Mouse (Mus musculus) liver, embryonic 15.5 days (tissue): ENCODE data around the gene Zgrf1. TPM values are rescaled to one million over a fixed set of nuclear protein-coding genes. Genes with fewer than 3 reads are reported as not detected.
A peak's percentile ranks its signal among the peaks of the same experiment; 100 is the strongest.

ENCODE experiments used
- ATAC-seq: fragments of 200-750 bp; cut with Nextera tagmentation; 2 replicates; pipeline ENCODE4 v1.8.0; 2017; ENCODE audit warnings: moderate number of reproducible peaks, mild to moderate bottlenecking, moderate library complexity; ENCODE audit not compliant: insufficient read depth
- H3K27ac ChIP-seq: fragments of 300-500 bp; sonication (generic); replicated peaks from 2 replicates; pipeline ENCODE4 v1.5.1; 2015; ENCODE audit warnings: mild to moderate bottlenecking, inconsistent platforms
- H3K27me3 ChIP-seq: fragments of 300-500 bp; sonication (generic); 2 replicates; pipeline ENCODE4 v1.6.1; 2015; ENCODE audit warnings: mild to moderate bottlenecking, inconsistent platforms
- H3K36me3 ChIP-seq: fragments of 300-500 bp; sonication (generic); replicated peaks from 2 replicates; pipeline ENCODE4 v1.6.1; 2015; ENCODE audit warnings: moderate library complexity, mild to moderate bottlenecking, inconsistent platforms
- H3K4me1 ChIP-seq: fragments of 300-500 bp; sonication (generic); replicated peaks from 2 replicates; pipeline ENCODE4 v1.6.1; 2015; ENCODE audit warnings: inconsistent platforms
- H3K4me2 ChIP-seq: fragments of 300-500 bp; sonication (generic); 2 replicates; pipeline ENCODE4 v1.6.1; 2015; ENCODE audit warnings: moderate library complexity, mild to moderate bottlenecking, inconsistent platforms
- H3K4me3 ChIP-seq: fragments of 300-500 bp; sonication (generic); replicated peaks from 2 replicates; pipeline ENCODE4 v1.5.1; 2015; ENCODE audit warnings: mild to moderate bottlenecking, inconsistent platforms
- H3K9ac ChIP-seq: fragments of 300-500 bp; sonication (generic); 2 replicates; pipeline ENCODE4 v1.6.1; 2015; ENCODE audit warnings: moderate library complexity, mild to moderate bottlenecking, inconsistent platforms
- H3K9me3 ChIP-seq: fragments of 300-500 bp; sonication (generic); replicated peaks from 2 replicates; pipeline ENCODE4 v1.6.1; 2016; ENCODE audit warnings: inconsistent platforms
- WGBS: fragments of 180-500 bp; shearing (Covaris S2); methylation state at CpG from one replicate; pipeline ENCODE4 v1.1.7; 2015; ENCODE audit warnings: mixed read lengths; ENCODE audit not compliant: insufficient replicate concordance; 5-methylcytosine and 5-hydroxymethylcytosine counted together
- polyA plus RNA-seq: library from polyadenylated mRNA; unstranded; fragments of >200 nt; fragmentation: Nextera tagmentation; extraction: Ambion mirVana; gene quantifications from 2 replicates; pipeline ENCODE4 v1.2.1, GENCODE M21; 2015

Zgrf1 gene
- 3.8 and 4.3 TPM in 2 replicates for polyA plus RNA-seq

GRCm38 (mm10) chr3:127552973-127553719 lies at the start of gene Zgrf1, which contains the start of gene Larp7:
TSS of gene Zgrf1 (plus strand) at chr3:127553489.
TSS of gene Larp7 (minus strand) at chr3:127553349.
- Histone ChIP-seq H3K9me3 (no peaks in the 10 kb centered on the region), H3K36me3 (peaks cover 28% of the 10 kb centered on the region), H3K9ac (peak within 1 kb of the TSS; percentile 80), H3K4me1 (peaks cover 26% of the 10 kb centered on the region), H3K27me3 (no peaks in the 10 kb centered on the region), H3K4me3 (peak within 1 kb of the TSS; percentile 74), H3K27ac (peak within 1 kb of the TSS; percentile 94), H3K4me2 (peak within 1 kb of the TSS; percentile 69)
- under 1% methylated on average over 73 of the region's 73 CpGs for WGBS
- ATAC-seq, result peak; percentile 98

- peaks cover 3% of the 10 kb centered on the region; the same call in 1 of the 2 replicates for H3K4me1 ChIP-seq
- peak overlapping the region; percentile 3; the same call in 1 of the 2 replicates for H3K4me2 ChIP-seq
- H3K27ac ChIP-seq, result no peak overlapping the region
- H3K9me3 ChIP-seq, result no peaks in the 10 kb centered on the region
- no peak overlapping the region for H3K9ac ChIP-seq
- no peaks in the 10 kb centered on the region for H3K36me3 ChIP-seq
- 58% methylated on average over 15 of the region's 15 CpGs for WGBS
- no peak overlapping the region for H3K4me3 ChIP-seq
- ATAC-seq, result peak; percentile 65
- no peaks in the 10 kb centered on the region for H3K27me3 ChIP-seq
Measured at GRCm38 (mm10) chr3:127507878-127508783, 45.2 kb upstream of the Zgrf1 start.

- WGBS, result 66% methylated on average over 12 of the region's 12 CpGs
- Histone ChIP-seq H3K4me3 (no peak overlapping the region), H3K27me3 (no peaks in the 10 kb centered on the region), H3K4me1 (peaks cover 3% of the 10 kb centered on the region; the same call in 1 of the 2 replicates), H3K9me3 (no peaks in the 10 kb centered on the region), H3K36me3 (no peaks in the 10 kb centered on the region), H3K27ac (no peak overlapping the region), H3K9ac (no peak overlapping the region), H3K4me2 (no peak overlapping the region)
- no peak for ATAC-seq
Measured at GRCm38 (mm10) chr3:127511786-127512746, 41.2 kb upstream of the Zgrf1 start.

DNA sequence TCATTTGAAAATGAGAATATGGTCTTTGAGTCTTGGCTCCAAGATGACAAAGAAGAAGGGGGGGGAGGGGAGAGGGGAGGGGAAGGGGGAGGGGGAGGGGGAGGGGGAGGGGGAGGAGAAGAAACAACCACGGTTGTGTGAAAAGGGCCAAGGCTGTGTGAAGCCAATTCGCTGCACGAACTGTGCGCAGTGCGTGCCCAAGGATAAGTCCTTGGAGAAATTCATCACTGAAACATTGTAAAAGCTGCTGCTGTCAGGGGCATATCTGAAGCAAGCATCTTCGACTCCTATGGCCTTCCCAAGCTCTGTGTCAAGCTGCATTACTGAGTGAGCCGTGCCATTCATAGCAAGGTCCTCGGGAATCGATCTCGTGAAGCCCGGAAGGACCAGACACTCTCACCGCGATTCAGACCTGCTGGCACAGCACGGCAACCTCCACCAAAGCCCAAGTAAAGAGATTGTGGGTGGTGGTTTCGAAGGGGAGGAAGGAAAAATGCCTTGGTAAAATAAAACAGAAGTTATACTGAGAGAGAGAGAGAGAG lies 40.4 kb upstream of the Zgrf1 start:
- Histone ChIP-seq H3K27me3 (no peaks in the 10 kb centered on the region), H3K4me2 (no peak overlapping the region), H3K4me1 (peaks cover 1% of the 10 kb centered on the region; the same call in 1 of the 2 replicates), H3K27ac (no peak overlapping the region), H3K4me3 (no peak overlapping the region), H3K9me3 (no peaks in the 10 kb centered on the region), H3K9ac (no peak overlapping the region), H3K36me3 (no peaks in the 10 kb centered on the region)
- WGBS, result 64% methylated on average over 15 of the region's 15 CpGs
- no peak for ATAC-seq

GRCm38 (mm10) chr3:127513699-127514098 lies 39.6 kb upstream of the Zgrf1 start:
- H3K9ac ChIP-seq, result no peak overlapping the region
- H3K9me3 ChIP-seq, result no peaks in the 10 kb centered on the region
- ATAC-seq, result no peak
- H3K4me3 ChIP-seq, result no peak overlapping the region
- no peak overlapping the region for H3K27ac ChIP-seq
- 60% methylated on average over 2 of the region's 2 CpGs for WGBS
- no peaks in the 10 kb centered on the region for H3K27me3 ChIP-seq
- H3K4me1 ChIP-seq, result no peaks in the 10 kb centered on the region
- no peak overlapping the region for H3K4me2 ChIP-seq
- no peaks in the 10 kb centered on the region for H3K36me3 ChIP-seq

DNA sequence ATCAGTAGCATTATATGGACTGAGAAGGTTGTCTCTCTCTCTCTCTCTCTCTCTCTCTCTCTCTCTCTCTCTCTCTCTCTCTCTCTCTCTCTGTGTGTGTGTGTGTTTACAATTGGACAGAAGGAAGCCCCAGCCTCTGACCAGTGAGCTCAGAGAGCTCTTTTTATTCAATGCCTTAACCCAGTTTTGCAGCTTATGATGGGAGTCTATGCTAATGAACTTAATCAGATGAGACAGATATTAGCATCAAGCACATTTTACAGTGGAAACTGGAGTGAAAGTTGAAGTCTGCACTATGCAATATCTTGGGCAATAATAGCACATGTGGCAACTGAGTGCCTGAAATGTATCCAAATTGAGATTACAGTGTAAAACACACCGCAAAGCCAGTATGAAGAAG lies 38.0 kb upstream of the Zgrf1 start:
- H3K9me3 ChIP-seq, result no peaks in the 10 kb centered on the region
- H3K9ac ChIP-seq, result no peak overlapping the region
- WGBS, result 71% methylated on average over 1 of the region's 1 CpGs
- H3K4me2 ChIP-seq, result no peak overlapping the region
- H3K27ac ChIP-seq, result no peak overlapping the region
- no peak for ATAC-seq
- no peaks in the 10 kb centered on the region for H3K4me1 ChIP-seq
- H3K27me3 ChIP-seq, result no peaks in the 10 kb centered on the region
- H3K4me3 ChIP-seq, result no peak overlapping the region
- H3K36me3 ChIP-seq, result no peaks in the 10 kb centered on the region

GRCm38 (mm10) chr3:127520300-127520699 lies 33.0 kb upstream of the Zgrf1 start:
- no peak overlapping the region for H3K4me2 ChIP-seq
- WGBS, result 51% methylated on average over 6 of the region's 6 CpGs
- H3K4me3 ChIP-seq, result no peak overlapping the region
- no peaks in the 10 kb centered on the region for H3K27me3 ChIP-seq
- H3K9ac ChIP-seq, result no peak overlapping the region
- no peak for ATAC-seq
- H3K27ac ChIP-seq, result no peak overlapping the region
- no peaks in the 10 kb centered on the region for H3K4me1 ChIP-seq
- no peaks in the 10 kb centered on the region for H3K36me3 ChIP-seq
- no peaks in the 10 kb centered on the region for H3K9me3 ChIP-seq

DNA sequence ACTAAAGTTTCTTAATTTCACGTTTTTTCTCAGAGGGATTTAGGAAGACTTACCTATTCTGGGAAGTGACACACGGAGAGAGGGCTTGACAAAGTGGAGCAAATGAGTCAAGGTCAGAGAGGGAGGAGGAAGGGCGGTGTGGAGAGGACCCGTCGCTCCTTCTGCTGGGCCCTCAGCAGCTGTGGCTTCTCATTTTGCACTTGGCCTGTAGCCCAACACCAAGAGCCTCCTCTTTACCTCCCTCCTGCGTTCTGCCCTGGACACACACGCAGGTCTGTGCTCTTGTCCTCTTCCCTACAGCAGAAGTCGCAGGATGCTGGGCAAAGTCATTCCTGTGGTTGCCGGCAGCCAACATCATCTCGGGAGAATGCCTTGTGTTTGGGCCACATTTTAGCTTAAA lies 32.1 kb upstream of the Zgrf1 start:
- H3K4me1 ChIP-seq, result no peaks in the 10 kb centered on the region
- no peaks in the 10 kb centered on the region for H3K27me3 ChIP-seq
- no peak overlapping the region for H3K4me2 ChIP-seq
- no peak overlapping the region for H3K9ac ChIP-seq
- no peaks in the 10 kb centered on the region for H3K36me3 ChIP-seq
- WGBS, result 64% methylated on average over 10 of the region's 10 CpGs
- H3K9me3 ChIP-seq, result no peaks in the 10 kb centered on the region
- no peak for ATAC-seq
- H3K27ac ChIP-seq, result no peak overlapping the region
- no peak overlapping the region for H3K4me3 ChIP-seq

DNA sequence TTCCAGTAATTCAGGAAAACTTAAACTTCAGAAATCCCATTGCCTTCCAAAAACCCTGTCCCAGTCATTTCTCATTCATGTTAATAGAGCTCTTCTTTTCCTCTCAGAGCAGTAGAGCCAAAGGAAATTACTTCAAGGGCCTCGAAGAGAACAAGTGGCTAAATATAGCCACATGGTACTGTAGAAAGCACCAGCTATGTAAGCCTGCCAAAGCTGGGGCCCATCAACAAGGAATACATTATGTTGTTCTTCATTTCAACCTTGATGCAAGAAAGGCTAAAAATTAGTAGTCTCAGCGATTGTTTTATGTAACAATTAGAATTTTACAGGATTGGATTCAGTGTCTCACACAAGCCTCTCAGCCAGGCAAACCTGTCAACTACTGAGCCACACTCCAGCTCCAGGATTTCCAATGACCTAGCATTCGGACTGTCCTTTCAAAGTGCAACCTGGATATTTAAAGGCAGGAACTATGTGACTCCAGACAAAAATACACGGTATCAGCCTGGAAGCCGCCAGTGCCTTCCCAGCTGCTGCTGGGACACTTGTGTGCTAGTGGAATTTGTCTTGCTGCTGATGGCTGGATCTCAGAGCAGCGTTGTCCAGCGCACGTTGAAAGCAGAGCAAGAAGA lies 28.0 kb upstream of the Zgrf1 start:
- Histone ChIP-seq H3K27ac (no peak overlapping the region), H3K4me2 (no peak overlapping the region), H3K9ac (no peak overlapping the region), H3K4me1 (no peaks in the 10 kb centered on the region), H3K4me3 (no peak overlapping the region), H3K9me3 (no peaks in the 10 kb centered on the region), H3K27me3 (no peaks in the 10 kb centered on the region), H3K36me3 (no peaks in the 10 kb centered on the region)
- ATAC-seq, result no peak
- WGBS, result 62% methylated on average over 8 of the region's 8 CpGs

GRCm38 (mm10) chr3:127527465-127528034 lies 25.7 kb upstream of the Zgrf1 start:
- no peak overlapping the region for H3K9ac ChIP-seq
- no peaks in the 10 kb centered on the region for H3K27me3 ChIP-seq
- H3K4me1 ChIP-seq, result no peaks in the 10 kb centered on the region
- no peak overlapping the region for H3K4me2 ChIP-seq
- ATAC-seq, result peak; percentile 31; the same call in 1 of the 2 replicates
- no peak overlapping the region for H3K27ac ChIP-seq
- no peaks in the 10 kb centered on the region for H3K36me3 ChIP-seq
- H3K9me3 ChIP-seq, result no peaks in the 10 kb centered on the region
- no peak overlapping the region for H3K4me3 ChIP-seq
- 52% methylated on average over 5 of the region's 5 CpGs for WGBS
